Mouse (Mus musculus) MEL (cell line): ENCODE data around the gene Pml. TPM values are rescaled to one million over a fixed set of nuclear protein-coding genes. Genes with fewer than 3 reads are reported as not detected.
"Not testable (repeated sequence)": the region's sequence is repeated elsewhere in the genome, so short reads cannot be mapped to it uniquely, and the experiment has no call there.

Experiments
- DNase-seq: peaks from one replicate; pipeline ENCODE4 v3.0.0; 2011; ENCODE audit warnings: low read depth, low spot score
- H3K27ac ChIP-seq: 2 replicates; pipeline ENCODE4 v1.5.1; 2012; ENCODE audit warnings: low read depth, mild to moderate bottlenecking, control low read depth, low read length, moderate library complexity; ENCODE audit not compliant: control insufficient read depth
- H3K27me3 ChIP-seq, 2 experiments: fragments of 150-350 bp in 1 of 2; sonication (generic) in 1 of 2; 2 replicates each; pipeline ENCODE4 v1.6.1; 2012; ENCODE audit warnings: low read length in 2 of 2, mild to moderate bottlenecking in 2 of 2, improper control_type of control experiment in 1 of 2, moderate library complexity in 1 of 2; ENCODE audit not compliant: insufficient read depth in 2 of 2, control insufficient read depth in 1 of 2
- H3K36me3 ChIP-seq, 2 experiments: 2 replicates each; pipeline ENCODE4 v1.6.1; 2012 to 2014; ENCODE audit warnings: low read length in 2 of 2, improper control_type of control experiment in 1 of 2, inconsistent platforms in 1 of 2, mild to moderate bottlenecking in 1 of 2; ENCODE audit not compliant: insufficient read depth in 2 of 2, control insufficient read depth in 1 of 2
- H3K4me1 ChIP-seq, 2 experiments: fragments of 150-350 bp in 1 of 2; sonication (generic) in 1 of 2; 2 replicates each; pipeline ENCODE4 v1.6.1; 2012; ENCODE audit warnings: low read length in 2 of 2, improper control_type of control experiment in 1 of 2, mild to moderate bottlenecking in 1 of 2; ENCODE audit not compliant: insufficient read depth in 2 of 2, control insufficient read depth in 1 of 2
- H3K4me3 ChIP-seq, 2 experiments: fragments of 150-350 bp in 1 of 2; sonication (generic) in 1 of 2; 2 replicates each; pipeline ENCODE4 v1.5.1; 2012; ENCODE audit warnings: low read depth in 2 of 2, low read length in 2 of 2, mild to moderate bottlenecking in 2 of 2, moderate library complexity in 2 of 2, control low read depth in 1 of 2, improper control_type of control experiment in 1 of 2; ENCODE audit not compliant: control insufficient read depth in 1 of 2, insufficient read depth in 1 of 2
- H3K79me2 ChIP-seq: 2 replicates; pipeline ENCODE4 v1.6.1; 2012; ENCODE audit warnings: mild to moderate bottlenecking, low read length, moderate library complexity; ENCODE audit not compliant: control insufficient read depth, poor library complexity, insufficient read depth
- H3K9ac ChIP-seq: 2 replicates; pipeline ENCODE4 v1.6.1; 2012; ENCODE audit warnings: low read depth, mild to moderate bottlenecking, control low read depth, low read length, moderate library complexity; ENCODE audit not compliant: control insufficient read depth, poor library complexity, severe bottlenecking
- H3K9me3 ChIP-seq: fragments of 150-350 bp; sonication (generic); replicated peaks from 2 replicates; pipeline ENCODE4 v1.6.1; 2012; ENCODE audit warnings: mild to moderate bottlenecking, low read length, improper control_type of control experiment, moderate library complexity; ENCODE audit not compliant: insufficient read depth
- CHD1 ChIP-seq: IDR thresholded peaks from 2 replicates; pipeline ENCODE4 v1.6.1; 2012; ENCODE audit warnings: low read depth, mild to moderate bottlenecking, inconsistent platforms, low read length, improper control_type of control experiment
- CTCF ChIP-seq, 3 experiments: IDR thresholded peaks in 2 of 3; conservative IDR thresholded peaks in 1 of 3; 2 replicates each; pipeline ENCODE4 v1.5.1; 2011 to 2012; ENCODE audit warnings: low read length in 3 of 3, low read depth in 2 of 3, mild to moderate bottlenecking in 2 of 3, improper control_type of control experiment in 1 of 3, inconsistent platforms in 1 of 3, mixed read lengths in 1 of 3, moderate library complexity in 1 of 3; ENCODE audit not compliant: control insufficient read depth in 1 of 3, insufficient read depth in 1 of 3, poor library complexity in 1 of 3, severe bottlenecking in 1 of 3
- E2F4 ChIP-seq: IDR thresholded peaks from 2 replicates; pipeline ENCODE4 v1.6.1; 2011; ENCODE audit warnings: low read depth, low read length, improper control_type of control experiment, borderline replicate concordance
- ELF1 ChIP-seq: IDR thresholded peaks from 2 replicates; pipeline ENCODE4 v1.6.1; 2014; ENCODE audit warnings: low read depth, mild to moderate bottlenecking, inconsistent platforms, low read length, improper control_type of control experiment, moderate library complexity
- EP300 ChIP-seq, 2 experiments: IDR thresholded peaks; 2 replicates each; pipeline ENCODE4 v1.6.1; 2011; ENCODE audit warnings: improper control_type of control experiment in 2 of 2, low read length in 2 of 2, low read depth in 1 of 2, mild to moderate bottlenecking in 1 of 2
- ETS1 ChIP-seq: IDR thresholded peaks from 2 replicates; pipeline ENCODE4 v1.6.1; 2012; ENCODE audit warnings: low read depth, mild to moderate bottlenecking, inconsistent platforms, low read length, improper control_type of control experiment, moderate library complexity
- GABPA ChIP-seq: IDR thresholded peaks from 2 replicates; pipeline ENCODE4 v1.6.1; 2012; ENCODE audit warnings: low read depth, mild to moderate bottlenecking, inconsistent platforms, low read length, improper control_type of control experiment, moderate library complexity
- HCFC1 ChIP-seq: IDR thresholded peaks from 2 replicates; pipeline ENCODE4 v1.6.1; 2012; ENCODE audit warnings: low read depth, mild to moderate bottlenecking, inconsistent platforms, low read length, improper control_type of control experiment, moderate library complexity
- JUND ChIP-seq: IDR thresholded peaks from 2 replicates; pipeline ENCODE4 v1.6.1; 2011; ENCODE audit warnings: low read depth, mild to moderate bottlenecking, improper control_type of control experiment, low read length
- MAFK ChIP-seq: IDR thresholded peaks from 2 replicates; pipeline ENCODE4 v1.6.1; 2011; ENCODE audit warnings: low read depth, mild to moderate bottlenecking, low read length, improper control_type of control experiment, borderline replicate concordance
- MAX ChIP-seq: IDR thresholded peaks from 2 replicates; pipeline ENCODE4 v1.6.1; 2011; ENCODE audit warnings: low read length, improper control_type of control experiment
- MEF2A ChIP-seq: IDR thresholded peaks from 2 replicates; pipeline ENCODE4 v1.6.1; 2014; ENCODE audit warnings: low read depth, mild to moderate bottlenecking, inconsistent platforms, low read length, improper control_type of control experiment; ENCODE audit not compliant: poor library complexity, insufficient replicate concordance, severe bottlenecking; ENCODE audit errors: extremely low read depth
- MXI1 ChIP-seq: IDR thresholded peaks from 2 replicates; pipeline ENCODE4 v1.6.1; 2011; ENCODE audit warnings: mild to moderate bottlenecking, low read depth, low read length, improper control_type of control experiment
- MYB ChIP-seq: IDR thresholded peaks from 2 replicates; pipeline ENCODE4 v1.6.1; 2011; ENCODE audit warnings: mild to moderate bottlenecking, low read depth, low read length, improper control_type of control experiment
- NELFE ChIP-seq: IDR thresholded peaks from 2 replicates; pipeline ENCODE4 v1.6.1; 2011; ENCODE audit warnings: low read depth, low read length, improper control_type of control experiment
- NRF1 ChIP-seq: IDR thresholded peaks from 2 replicates; pipeline ENCODE4 v1.6.1; 2014; ENCODE audit warnings: low read depth, mild to moderate bottlenecking, inconsistent platforms, low read length, improper control_type of control experiment, moderate library complexity; ENCODE audit not compliant: poor library complexity, insufficient read depth, severe bottlenecking
- POLR2AphosphoS2 ChIP-seq: IDR thresholded peaks from 2 replicates; pipeline ENCODE4 v1.6.1; 2011; ENCODE audit warnings: low read length, improper control_type of control experiment
- POLR2AphosphoS5 ChIP-seq: IDR thresholded peaks from 2 replicates; pipeline ENCODE4 v1.6.1; 2012; ENCODE audit warnings: low read depth, borderline replicate concordance, mild to moderate bottlenecking, inconsistent platforms, low read length, moderate library complexity, mixed read lengths
- RAD21 ChIP-seq: IDR thresholded peaks from 2 replicates; pipeline ENCODE4 v1.6.1; 2011; ENCODE audit warnings: mild to moderate bottlenecking, low read depth, low read length, improper control_type of control experiment
- RCOR1 ChIP-seq: IDR thresholded peaks from 2 replicates; pipeline ENCODE4 v1.6.1; 2012; ENCODE audit warnings: low read depth, mild to moderate bottlenecking, inconsistent platforms, low read length, improper control_type of control experiment
- TAL1 ChIP-seq: IDR thresholded peaks from 2 replicates; pipeline ENCODE4 v1.6.1; 2012; ENCODE audit warnings: mild to moderate bottlenecking, inconsistent platforms, low read length, moderate library complexity, mixed read lengths
- TCF12 ChIP-seq: IDR thresholded peaks from 2 replicates; pipeline ENCODE4 v1.6.1; 2014; ENCODE audit warnings: low read depth, mild to moderate bottlenecking, inconsistent platforms, low read length, improper control_type of control experiment, moderate library complexity
- USF2 ChIP-seq, 2 experiments: IDR thresholded peaks; 2 replicates each; pipeline ENCODE4 v1.6.1; 2011 to 2012; ENCODE audit warnings: improper control_type of control experiment in 2 of 2, low read length in 2 of 2, borderline replicate concordance in 1 of 2, inconsistent platforms in 1 of 2, low read depth in 1 of 2, mild to moderate bottlenecking in 1 of 2; ENCODE audit not compliant: insufficient read depth in 1 of 2
- ZKSCAN1 ChIP-seq: IDR thresholded peaks from 2 replicates; pipeline ENCODE4 v1.6.1; 2012; ENCODE audit warnings: low read depth, mild to moderate bottlenecking, inconsistent platforms, low read length, improper control_type of control experiment, moderate library complexity
- ZMIZ1 ChIP-seq: IDR thresholded peaks from 2 replicates; pipeline ENCODE4 v1.6.1; 2012; ENCODE audit warnings: low read depth, mild to moderate bottlenecking, inconsistent platforms, low read length, improper control_type of control experiment, moderate library complexity
- ZNF384 ChIP-seq: IDR thresholded peaks from 2 replicates; pipeline ENCODE4 v1.6.1; 2012; ENCODE audit warnings: low read depth, mild to moderate bottlenecking, inconsistent platforms, low read length, improper control_type of control experiment
- polyA plus RNA-seq, 2 experiments: library from polyadenylated mRNA; stranded (reverse) in 1 of 2; unstranded in 1 of 2; fragments of >175 nt in 1 of 2; fragments of >200 nt in 1 of 2; gene quantifications; 2 replicates each; pipeline versions ENCODE4 v1.2.1 to v1.2.4; 2012; ENCODE audit warnings: low replicate concordance in 2 of 2, low read depth in 1 of 2; ENCODE audit not compliant: insufficient read length in 2 of 2, insufficient read depth in 1 of 2, missing spikeins in 1 of 2
- total RNA-seq: library from RNA; depleted of rRNA; stranded (reverse); fragments of 300-350 nt; gene quantifications from 2 replicates; pipeline ENCODE4 v1.2.3, GENCODE M21; 2012

Pml gene
- total and polyA plus RNA-seq, 3 experiments, result 25.2 to 56.6 TPM; not detected in 1

- no peak for TF ChIP-seq ZKSCAN1
- TF ChIP-seq MAX, result 0 out of 2 replicates have a peak, but pooled peaks have one; percentile 10
- no peak for TF ChIP-seq MAFK
- peak in 1 of 2 experiments; percentile 46; a peak in 2 of 4 replicates for TF ChIP-seq EP300 (IDR thresholded peaks at IDR 0.05; ENCODE audit: low read depth in 1 of 2, low read length in 2 of 2)
- TF ChIP-seq RAD21, result no peak
- TF ChIP-seq CHD1, result no peak
- no peak for TF ChIP-seq MYB
- peak; percentile 80; the same call in 1 of the 2 replicates for TF ChIP-seq GABPA
- TF ChIP-seq TAL1, result no peak
- TF ChIP-seq HCFC1, result peak; percentile 94
Measured at GRCm38 (mm10) chr9:58253033-58253804, 3.6 kb upstream of the Pml start, which contains the start of gene Stoml1 (continued).

DNA sequence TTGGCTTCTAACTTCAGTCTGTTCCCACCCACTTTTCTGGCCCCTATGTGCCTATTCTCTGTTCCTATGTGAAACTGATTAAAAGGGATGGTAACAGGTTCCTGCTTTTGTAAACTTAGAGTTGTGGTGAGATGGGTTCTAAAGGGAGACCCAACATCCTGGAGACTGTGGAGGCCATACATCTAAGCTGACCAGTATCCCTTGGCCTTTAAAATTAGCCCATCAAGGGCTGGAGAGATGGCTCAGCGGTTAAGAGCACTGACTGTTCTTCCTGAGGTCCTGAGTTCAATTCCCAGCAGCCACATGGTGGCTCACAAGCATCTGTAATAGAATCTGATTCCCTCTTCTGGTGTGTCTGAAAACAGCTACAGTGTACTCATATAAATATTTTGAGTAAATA, 1.1 kb upstream of the Pml start:
- H3K27ac ChIP-seq, H3K9ac ChIP-seq, H3K27me3 ChIP-seq, H3K9me3 ChIP-seq, H3K4me3 ChIP-seq, DNase-seq: not testable (repeated sequence)
- H3K36me3 ChIP-seq, result peaks cover 0 to 15% of the 10 kb centered on the region in 2 experiments; a peak in 2 of 4 replicates
- peaks cover 22% of the 10 kb centered on the region for H3K79me2 ChIP-seq
- H3K4me1 ChIP-seq, result peaks cover 2 to 11% of the 10 kb centered on the region in 2 experiments

DNA sequence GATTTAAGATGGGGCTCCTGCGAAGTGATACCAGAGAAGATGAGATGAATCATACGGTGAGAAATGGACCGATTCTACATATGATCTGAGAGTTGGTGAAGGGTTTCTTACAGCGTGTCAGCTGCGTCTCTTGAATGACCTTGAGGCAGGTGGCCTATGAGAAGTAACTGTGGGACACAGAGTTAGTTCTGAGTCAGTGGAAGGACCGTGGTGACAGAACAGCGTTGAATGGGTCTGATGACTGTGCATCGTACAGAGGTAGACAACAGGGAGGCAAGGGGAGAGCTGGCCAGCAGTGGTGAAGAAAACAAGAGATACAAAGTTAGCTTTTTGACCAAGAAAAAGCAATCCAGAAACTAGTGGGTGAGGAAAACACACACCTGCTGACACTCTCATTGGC, 736 bp upstream of the Pml start:
- TF ChIP-seq RAD21, result no peak
- no peak for TF ChIP-seq ZNF384
- no peak for TF ChIP-seq EP300 (IDR thresholded peaks at IDR 0.05; ENCODE audit: low read depth in 1 of 2, low read length in 2 of 2)
- TF ChIP-seq HCFC1, result no peak
- TF ChIP-seq USF2 (IDR thresholded peaks at IDR 0.05; ENCODE audit: borderline replicate concordance in 1 of 2, insufficient read depth in 1 of 2, low read depth in 1 of 2, low read length in 2 of 2), result no peak
- TF ChIP-seq NRF1, result no peak
- no peak for TF ChIP-seq ZMIZ1
- TF ChIP-seq CTCF (IDR thresholded peaks at IDR 0.05 in 2 of 3, conservative IDR thresholded peaks at IDR 0.05 in 1 of 3; ENCODE audit: control insufficient read depth in 1 of 3, insufficient read depth in 1 of 3, low read depth in 2 of 3, low read length in 3 of 3, poor library complexity in 1 of 3, severe bottlenecking in 1 of 3), result no peak
- no peak for TF ChIP-seq E2F4
- no peak for TF ChIP-seq ETS1
- TF ChIP-seq CHD1, result no peak
- no peak for TF ChIP-seq TCF12
- no peak for TF ChIP-seq MEF2A
- TF ChIP-seq RCOR1, result no peak
- TF ChIP-seq ELF1, result no peak
- TF ChIP-seq MXI1, result no peak
- TF ChIP-seq JUND, result no peak
- no peak for TF ChIP-seq NELFE
- no peak for TF ChIP-seq POLR2AphosphoS5
- TF ChIP-seq POLR2AphosphoS2, result no peak
- DNase-seq, result no peak
- H3K36me3 ChIP-seq, result peaks cover 0 to 13% of the 10 kb centered on the region in 2 experiments; a peak in 2 of 4 replicates
- H3K27me3 ChIP-seq, result no peaks in the 10 kb centered on the region
- peaks cover 2 to 11% of the 10 kb centered on the region in 2 experiments for H3K4me1 ChIP-seq
- H3K9me3 ChIP-seq, result no peaks in the 10 kb centered on the region
- no peak overlapping the region; the same call in 1 of the 2 replicates for H3K27ac ChIP-seq
- H3K9ac ChIP-seq, result no peak overlapping the region
- H3K4me3 ChIP-seq, result no peak overlapping the region
- H3K79me2 ChIP-seq, result peaks cover 22% of the 10 kb centered on the region
